22 mouse cellular contexts compared by ENCODE assay signal in the genomic region with DNA sequence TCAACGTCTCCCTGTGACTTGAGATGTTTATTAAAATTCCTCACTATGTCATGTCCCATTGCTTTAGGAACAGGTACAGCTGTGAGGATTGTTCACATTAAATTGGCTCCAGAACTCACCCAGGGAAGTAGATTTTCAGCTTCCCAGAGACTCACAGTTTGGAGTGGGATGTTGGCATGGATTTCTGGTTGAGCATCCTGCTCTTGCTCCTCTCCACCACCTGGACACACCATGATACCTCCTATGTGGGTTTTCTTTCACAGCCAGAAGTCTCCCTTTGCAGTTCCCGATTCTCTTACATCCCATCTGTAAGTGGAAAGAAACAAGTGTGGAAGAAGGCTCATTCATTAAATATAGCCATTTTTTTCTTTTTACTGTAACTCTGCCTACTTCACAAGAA.
A peak's percentile ranks its signal among the peaks of the same experiment; 100 is the strongest.
DNase-seq lines count a peak whose midpoint lies in the region; ATAC-seq and TF ChIP-seq lines count a peak whose summit lies in the region.
"Had no signal": no experiment of that assay in that cellular context is flagged by ENCODE, and none has a peak within 500 bp of the region (broad histone marks: within the 10 kb centered on the region; RNA-seq: fewer than 3 reads in every experiment).

No protein-coding gene starts in this region.

- no peaks in the 10 kb centered on the region for H3K36me3 ChIP-seq in midbrain, embryonic 11.5 days (ENCODE audit: control insufficient read depth, insufficient read depth, low read length)
- no peaks in the 10 kb centered on the region for H3K36me3 ChIP-seq in midbrain, postnatal 0 days (ENCODE audit: insufficient read depth, low read length)
- H3K36me3 ChIP-seq in heart, adult 2 months (ENCODE audit: control insufficient read depth, insufficient read depth, low read length), result no peaks in the 10 kb centered on the region
- H3K36me3 ChIP-seq: heart, embryonic 13.5 days; hindbrain, embryonic 13.5 days; limb, embryonic 13.5 days; liver, embryonic 12.5 days; midbrain, embryonic 12.5 days had no signal

- H3K27me3 ChIP-seq in midbrain, embryonic 11.5 days (ENCODE audit: control insufficient read depth, insufficient read depth, low read length), result no peaks in the 10 kb centered on the region
- no peaks in the 10 kb centered on the region for H3K27me3 ChIP-seq in midbrain, postnatal 0 days (ENCODE audit: insufficient read depth, low read length)
- no peaks in the 10 kb centered on the region for H3K27me3 ChIP-seq in heart, adult 2 months (ENCODE audit: control insufficient read depth, insufficient read depth, low read length)
- H3K27me3 ChIP-seq: forebrain, embryonic 13.5 days; heart, embryonic 13.5 days; hindbrain, embryonic 13.5 days; limb, embryonic 13.5 days; liver, embryonic 12.5 days; midbrain, embryonic 12.5 days had no signal

- intact Hi-C loops in heart, adult 2 months (cut with DNase I), result no loop called here

- no peak for TF ChIP-seq CTCF in midbrain, postnatal 0 days (IDR thresholded peaks at IDR 0.05)
- TF ChIP-seq CTCF in heart, adult 2 months (IDR thresholded peaks at IDR 0.05), result no peak

- H3K9me3 ChIP-seq in midbrain, embryonic 11.5 days (ENCODE audit: control insufficient read depth, low read length), result no peaks in the 10 kb centered on the region
- no peaks in the 10 kb centered on the region for H3K9me3 ChIP-seq in midbrain, postnatal 0 days (ENCODE audit: low read length)
- H3K9me3 ChIP-seq: forebrain, embryonic 13.5 days; heart, embryonic 13.5 days; hindbrain, embryonic 13.5 days; limb, embryonic 13.5 days; liver, embryonic 12.5 days; midbrain, embryonic 12.5 days had no signal

- no peak for TF ChIP-seq EP300 in heart, adult 2 months (IDR thresholded peaks at IDR 0.05; ENCODE audit: insufficient read depth, low read depth, low read length)

- WGBS in midbrain, embryonic 11.5 days, result 84% methylated on average over 2 of the region's 2 CpGs
- 84% methylated on average over 2 of the region's 2 CpGs for WGBS in midbrain, postnatal 0 days
- WGBS in heart, adult 2 months, result 74% methylated on average over 2 of the region's 2 CpGs

- no peak overlapping the region for H3K4me2 ChIP-seq in midbrain, embryonic 11.5 days
- H3K4me2 ChIP-seq in midbrain, postnatal 0 days (ENCODE audit: low read depth, low read length, poor library complexity, severe bottlenecking), result no peak overlapping the region
- H3K4me2 ChIP-seq: forebrain, embryonic 13.5 days; heart, embryonic 13.5 days; hindbrain, embryonic 13.5 days; limb, embryonic 13.5 days; liver, embryonic 12.5 days; midbrain, embryonic 12.5 days had no signal

- TF ChIP-seq POLR2A in heart, adult 2 months (IDR thresholded peaks at IDR 0.05; ENCODE audit: insufficient read depth, low read depth, low read length), result no peak

- H3K27ac ChIP-seq in midbrain, embryonic 11.5 days (ENCODE audit: low read depth, low read length), result no peak overlapping the region
- H3K27ac ChIP-seq in midbrain, postnatal 0 days (ENCODE audit: low read depth, low read length), result no peak overlapping the region
- no peak overlapping the region for H3K27ac ChIP-seq in heart, adult 2 months
- H3K27ac ChIP-seq: forebrain, embryonic 13.5 days; heart, embryonic 13.5 days; hindbrain, embryonic 13.5 days; kidney, postnatal 0 days; limb, embryonic 13.5 days; liver, embryonic 12.5 days; midbrain, embryonic 12.5 days had no signal

- ATAC-seq in midbrain, embryonic 11.5 days (ENCODE audit: low FRiP score), result no peak
- ATAC-seq in midbrain, postnatal 0 days (ENCODE audit: low FRiP score), result no peak
- ATAC-seq: forebrain, embryonic 13.5 days; inflammation-experienced regulatory T-cells, adult 6 months; liver, embryonic 12.5 days had no signal

- no peaks in the 10 kb centered on the region for H3K79me2 ChIP-seq in heart, adult 2 months (replicated peaks; ENCODE audit: control insufficient read depth, insufficient read depth, low read length)

- no peaks in the 10 kb centered on the region for H3K4me1 ChIP-seq in midbrain, embryonic 11.5 days (ENCODE audit: control insufficient read depth, insufficient read depth, low read length)
- H3K4me1 ChIP-seq in midbrain, postnatal 0 days (ENCODE audit: insufficient read depth, low read length), result no peaks in the 10 kb centered on the region
- no peaks in the 10 kb centered on the region for H3K4me1 ChIP-seq in heart, adult 2 months (ENCODE audit: control insufficient read depth, insufficient read depth, low read length)
- H3K4me1 ChIP-seq: limb, embryonic 13.5 days; liver, embryonic 12.5 days had no signal

- no peak overlapping the region for H3K4me3 ChIP-seq in midbrain, embryonic 11.5 days (ENCODE audit: low read depth, low read length)
- no peak overlapping the region for H3K4me3 ChIP-seq in midbrain, postnatal 0 days (ENCODE audit: low read depth, low read length)
- no peak overlapping the region for H3K4me3 ChIP-seq in heart, adult 2 months
- H3K4me3 ChIP-seq: forebrain, embryonic 13.5 days; heart, embryonic 13.5 days; hindbrain, embryonic 13.5 days; limb, embryonic 13.5 days; liver, embryonic 12.5 days; midbrain, embryonic 12.5 days had no signal

- no peak overlapping the region for H3K9ac ChIP-seq in midbrain, embryonic 11.5 days (ENCODE audit: low read length)
- H3K9ac ChIP-seq in midbrain, postnatal 0 days (replicated peaks; ENCODE audit: low read length, poor library complexity, severe bottlenecking), result no peak overlapping the region
- no peak overlapping the region for H3K9ac ChIP-seq in heart, adult 2 months (ENCODE audit: low read depth, low read length)
- H3K9ac ChIP-seq: forebrain, embryonic 13.5 days; heart, embryonic 13.5 days; hindbrain, embryonic 13.5 days; limb, embryonic 13.5 days; liver, embryonic 12.5 days; midbrain, embryonic 12.5 days had no signal

- DNase-seq in midbrain, embryonic 11.5 days (ENCODE audit: low spot score, missing footprints), result peak; percentile 69
- DNase-seq in midbrain, postnatal 0 days (ENCODE audit: low spot score), result no peak
- DNase-seq in cerebellum, adult 18-20 months, result peak; percentile 53 to 66
- peak; percentile 82 for DNase-seq in cerebellum, adult 9-11 months
- no peak for DNase-seq in embryo, embryonic 11 days
- no peak for DNase-seq in heart, adult 2 months
- DNase-seq in heart, postnatal 4 days, result no peak
- DNase-seq: adrenal gland, adult 2 months; gastrocnemius, postnatal 10 days; heart, postnatal 14 days; kidney, adult 2 months; lung, adult 18-20 months; lung, postnatal 10 days; thymus, postnatal 25 days had no signal

Comparison
In these comparisons a context has a peak if more than half of its experiments do, and no peak if none do; other contexts are left out.
1. DNase-seq: peak in midbrain, embryonic 11.5 days (single experiment), cerebellum, adult 18-20 months (2 of 2) and cerebellum, adult 9-11 months (single experiment); none in midbrain, postnatal 0 days (single experiment), embryo, embryonic 11 days (single experiment), heart, adult 2 months (0 of 2) and heart, postnatal 4 days (single experiment).